Mouse (Mus musculus): ENCODE measurements around the gene Gbf1. TPM values are rescaled to one million over a fixed set of nuclear protein-coding genes. Genes with fewer than 3 reads are reported as not detected.

The Gbf1 gene
- polyA plus RNA-seq, 1 experiment from 2014 or later: 41.8 TPM

Other genes with a start within 250 kb of the Gbf1 start
- gene Armh3, start 154.0 kb upstream of the Gbf1 start, polyA plus RNA-seq (2016; fragmentation: Nextera tagmentation; extraction: Ambion mirVana): 16.2 and 18.5 TPM in 2 replicates
- 3.4 and 4.6 TPM in 2 replicates for gene Hps6, start 149.0 kb upstream of the Gbf1 start, polyA plus RNA-seq (2016; fragmentation: Nextera tagmentation; extraction: Ambion mirVana)
- gene Pprc1, start 107.6 kb upstream of the Gbf1 start, polyA plus RNA-seq (2016; fragmentation: Nextera tagmentation; extraction: Ambion mirVana): 57.5 and 61.9 TPM in 2 replicates
- gene Ldb1, start 107.3 kb upstream of the Gbf1 start, polyA plus RNA-seq (2016; fragmentation: Nextera tagmentation; extraction: Ambion mirVana): 87.8 and 91.0 TPM in 2 replicates
- 167 and 168 TPM in 2 replicates for gene Nolc1, start 76.6 kb upstream of the Gbf1 start, polyA plus RNA-seq (2016; fragmentation: Nextera tagmentation; extraction: Ambion mirVana)
- gene Elovl3, start 20.6 kb upstream of the Gbf1 start, polyA plus RNA-seq (2016; fragmentation: Nextera tagmentation; extraction: Ambion mirVana): 0.07 and 0.17 TPM in 2 replicates
- 0.18 and 0.25 TPM in 2 replicates for gene Pitx3, start 4.2 kb upstream of the Gbf1 start, polyA plus RNA-seq (2016; fragmentation: Nextera tagmentation; extraction: Ambion mirVana)
- gene Nfkb2, start 151.8 kb downstream of the Gbf1 start, polyA plus RNA-seq (2016; fragmentation: Nextera tagmentation; extraction: Ambion mirVana): 3.8 and 3.9 TPM in 2 replicates
- 2.8 and 2.9 TPM in 2 replicates for gene Psd, start 174.6 kb downstream of the Gbf1 start, polyA plus RNA-seq (2016; fragmentation: Nextera tagmentation; extraction: Ambion mirVana)
- gene Fbxl15, start 175.7 kb downstream of the Gbf1 start, polyA plus RNA-seq (2016; fragmentation: Nextera tagmentation; extraction: Ambion mirVana): 17.9 and 18.0 TPM in 2 replicates
- 206 and 224 TPM in 2 replicates for gene Cuedc2, start 186.2 kb downstream of the Gbf1 start, polyA plus RNA-seq (2016; fragmentation: Nextera tagmentation; extraction: Ambion mirVana)
- 12.5 and 13.3 TPM in 2 replicates for gene Mfsd13a, start 188.6 kb downstream of the Gbf1 start, polyA plus RNA-seq (2016; fragmentation: Nextera tagmentation; extraction: Ambion mirVana)
- gene 2310034G01Rik, start 197.8 kb downstream of the Gbf1 start, polyA plus RNA-seq (2016; fragmentation: Nextera tagmentation; extraction: Ambion mirVana): 1.0 and 1.1 TPM in 2 replicates
- gene Actr1a, start 243.2 kb downstream of the Gbf1 start, polyA plus RNA-seq (2016; fragmentation: Nextera tagmentation; extraction: Ambion mirVana): 172 and 185 TPM in 2 replicates
- 47.5 and 50.8 TPM in 2 replicates for gene Sufu, start 244.4 kb downstream of the Gbf1 start, polyA plus RNA-seq (2016; fragmentation: Nextera tagmentation; extraction: Ambion mirVana)